Mouse (Mus musculus): ENCODE measurements around the gene Pfn1. TPM values are rescaled to one million over a fixed set of nuclear protein-coding genes. Genes with fewer than 3 reads are reported as not detected.

Gene Pfn1
- total RNA-seq, 2 experiments from 2014 or later = 326 to 341 TPM

- DNase-seq (ENCODE audit: low spot score in 2 of 2) = no peak
Observed at GRCm38 (mm10) chr11:70638714-70639278, 15.6 kb downstream of the Pfn1 start, which contains the start of gene Gp1ba. Gp1ba (plus strand) TSS chr11:70639122.

- DNase-seq (ENCODE audit: low spot score in 2 of 2) = no peak
Observed at GRCm38 (mm10) chr11:70638293-70638692, 16.2 kb downstream of the Pfn1 start.

- DNase-seq (ENCODE audit: low spot score in 2 of 2) = no peak
Observed at GRCm38 (mm10) chr11:70637764-70638163, 16.7 kb downstream of the Pfn1 start.

GRCm38 (mm10) chr11:70635601-70636000 lies 18.8 kb downstream of the Pfn1 start:
- no peak for DNase-seq (ENCODE audit: low spot score in 2 of 2)

GRCm38 (mm10) chr11:70630129-70630528 lies 24.3 kb downstream of the Pfn1 start:
- DNase-seq (ENCODE audit: low spot score in 2 of 2) = no peak

GRCm38 (mm10) chr11:70629557-70629956 lies 24.9 kb downstream of the Pfn1 start:
- no peak for DNase-seq (ENCODE audit: low spot score in 2 of 2)

GRCm38 (mm10) chr11:70628431-70628830 lies 26.0 kb downstream of the Pfn1 start:
- no peak for DNase-seq (ENCODE audit: low spot score in 2 of 2)

GRCm38 (mm10) chr11:70626877-70627276 lies 27.6 kb downstream of the Pfn1 start:
- no peak for DNase-seq (ENCODE audit: low spot score in 2 of 2)

GRCm38 (mm10) chr11:70625473-70625872 lies 29.0 kb downstream of the Pfn1 start:
- DNase-seq (ENCODE audit: low spot score in 2 of 2) = peak in 1 of 2 experiments; percentile 53

GRCm38 (mm10) chr11:70623053-70623742 lies 31.2 kb downstream of the Pfn1 start:
- no peak for DNase-seq (ENCODE audit: low spot score in 2 of 2)

GRCm38 (mm10) chr11:70621972-70622814 lies 32.3 kb downstream of the Pfn1 start:
- no peak for DNase-seq (ENCODE audit: low spot score in 2 of 2)

- no peak for DNase-seq (ENCODE audit: low spot score in 2 of 2)
Observed at GRCm38 (mm10) chr11:70619101-70619500, 35.3 kb downstream of the Pfn1 start, which contains the start of gene Chrne. Chrne (minus strand) TSS chr11:70619216.

- no peak for DNase-seq (ENCODE audit: low spot score in 2 of 2)
Observed at GRCm38 (mm10) chr11:70615516-70616093, 38.8 kb downstream of the Pfn1 start, which contains the start of gene 4930544D05Rik. 4930544D05Rik (plus strand) TSS chr11:70615848.

GRCm38 (mm10) chr11:70615074-70615473 lies 39.4 kb downstream of the Pfn1 start:
- DNase-seq (ENCODE audit: low spot score in 2 of 2) = no peak

GRCm38 (mm10) chr11:70612505-70612904 lies 41.9 kb downstream of the Pfn1 start:
- DNase-seq (ENCODE audit: low spot score in 2 of 2) = no peak

GRCm38 (mm10) chr11:70610752-70611151 lies 43.7 kb downstream of the Pfn1 start:
- no peak for DNase-seq (ENCODE audit: low spot score in 2 of 2)

GRCm38 (mm10) chr11:70608381-70609066 lies 45.9 kb downstream of the Pfn1 start:
- no peak for DNase-seq (ENCODE audit: low spot score in 2 of 2)

GRCm38 (mm10) chr11:70607611-70608010 lies 46.8 kb downstream of the Pfn1 start:
- no peak for DNase-seq (ENCODE audit: low spot score in 2 of 2)

GRCm38 (mm10) chr11:70606717-70607116 lies 47.7 kb downstream of the Pfn1 start:
- DNase-seq (ENCODE audit: low spot score in 2 of 2) = no peak

GRCm38 (mm10) chr11:70605024-70605566 lies 49.3 kb downstream of the Pfn1 start:
- DNase-seq (ENCODE audit: low spot score in 2 of 2) = peak in 1 of 2 experiments; percentile 82

Measured in layer of hippocampus, adult 18-20 months (tissue).